ENCODE assay signal across 22 mouse cellular contexts in the genomic region with DNA sequence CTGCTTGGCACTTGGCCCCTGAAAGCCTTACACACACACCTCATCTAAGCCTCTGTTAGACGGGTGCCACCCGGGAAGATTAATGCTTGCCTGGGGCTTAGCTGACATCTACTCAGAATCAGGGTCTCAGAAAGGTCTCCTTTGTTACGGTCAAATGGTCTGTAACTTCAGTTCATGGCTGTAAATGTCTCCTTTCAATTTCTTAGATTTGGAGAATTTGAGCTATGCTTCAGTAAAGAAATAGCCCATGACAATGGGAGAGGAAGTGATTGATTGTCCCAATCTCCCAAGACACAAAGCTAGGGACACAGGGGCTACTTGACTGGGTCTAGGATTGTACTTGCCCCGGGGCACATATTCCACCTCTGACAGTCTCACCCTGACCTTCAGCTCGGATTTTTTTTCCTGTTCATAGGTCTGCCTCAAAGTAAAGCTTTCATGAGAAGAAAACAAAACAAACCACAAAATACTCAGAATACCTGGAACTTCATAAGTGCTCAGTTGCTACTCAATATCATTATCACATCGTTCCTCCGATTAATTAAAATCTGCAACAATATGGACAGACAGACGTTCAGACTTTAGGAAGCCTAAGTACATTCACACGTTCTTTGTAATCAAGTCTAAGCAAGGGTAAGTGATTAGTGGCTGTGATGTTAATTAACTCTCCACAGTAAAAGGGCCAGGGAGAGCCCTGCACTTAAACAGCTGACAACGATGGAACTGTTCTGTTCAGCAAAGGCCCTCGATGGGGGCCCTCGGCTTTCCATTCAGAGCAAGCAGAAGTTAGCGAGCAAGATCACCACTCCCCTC.
DNase-seq lines count a peak whose midpoint lies in the region; ATAC-seq and TF ChIP-seq lines count a peak whose summit lies in the region.
"Had no signal": no experiment of that assay in that cellular context is flagged by ENCODE, and none has a peak within 500 bp of the region (broad histone marks: within the 10 kb centered on the region; RNA-seq: fewer than 3 reads in every experiment).

No protein-coding gene starts in this region.

- WGBS in midbrain, embryonic 13.5 days = 45% methylated on average over 13 of the region's 13 CpGs
- WGBS in midbrain, embryonic 10.5 days = 63% methylated on average over 13 of the region's 13 CpGs
- WGBS in forebrain, postnatal 0 days = 14% methylated on average over 13 of the region's 13 CpGs
- WGBS in neural tube, embryonic 15.5 days = 22% methylated on average over 13 of the region's 13 CpGs

- no peak overlapping the region for H3K4me3 ChIP-seq in midbrain, embryonic 13.5 days (replicated peaks)
- H3K4me3 ChIP-seq in midbrain, embryonic 10.5 days = no peak overlapping the region
- H3K4me3 ChIP-seq in forebrain, postnatal 0 days (ENCODE audit: low read depth, low read length) = no peak overlapping the region
- no peak overlapping the region for H3K4me3 ChIP-seq in neural tube, embryonic 15.5 days (replicated peaks)
- H3K4me3 ChIP-seq: embryonic facial prominence, embryonic 13.5 days; heart, embryonic 10.5 days; limb, embryonic 15.5 days had no signal

- peak; percentile 58; the same call in 1 of the 2 replicates for ATAC-seq in midbrain, embryonic 13.5 days
- peak; percentile 36; the same call in 1 of the 2 replicates for ATAC-seq in forebrain, postnatal 0 days
- peak; percentile 32; the same call in 1 of the 2 replicates for ATAC-seq in neural tube, embryonic 15.5 days (ENCODE audit: low FRiP score)

- peaks cover 8% of the 10 kb centered on the region; the same call in 1 of the 2 replicates for H3K4me1 ChIP-seq in midbrain, embryonic 13.5 days (replicated peaks)
- H3K4me1 ChIP-seq in midbrain, embryonic 10.5 days = 0 out of 2 replicates have a peak, but pooled peaks cover 5% of the 10 kb centered on the region
- H3K4me1 ChIP-seq in forebrain, postnatal 0 days (ENCODE audit: insufficient read depth) = no peaks in the 10 kb centered on the region
- peaks cover 14% of the 10 kb centered on the region; the same call in 1 of the 2 replicates for H3K4me1 ChIP-seq in neural tube, embryonic 15.5 days
- H3K4me1 ChIP-seq: heart, embryonic 10.5 days; limb, embryonic 15.5 days had no signal

- no peak overlapping the region for H3K4me2 ChIP-seq in midbrain, embryonic 13.5 days (replicated peaks)
- H3K4me2 ChIP-seq in forebrain, postnatal 0 days (ENCODE audit: low read depth) = no peak overlapping the region
- H3K4me2 ChIP-seq in neural tube, embryonic 15.5 days = peak overlapping the region; percentile 27
- H3K4me2 ChIP-seq: embryonic facial prominence, embryonic 13.5 days; limb, embryonic 15.5 days had no signal

- no peak overlapping the region for H3K27ac ChIP-seq in midbrain, embryonic 13.5 days
- H3K27ac ChIP-seq in midbrain, embryonic 10.5 days (replicated peaks) = no peak overlapping the region
- no peak overlapping the region for H3K27ac ChIP-seq in forebrain, postnatal 0 days (ENCODE audit: low read depth, low read length)
- H3K27ac ChIP-seq in neural tube, embryonic 15.5 days (replicated peaks) = 0 out of 2 replicates have a peak overlapping the region, but pooled peaks have one; percentile 60
- H3K27ac ChIP-seq: embryonic facial prominence, embryonic 13.5 days; heart, embryonic 10.5 days; limb, embryonic 15.5 days; stomach, postnatal 0 days had no signal

- H3K27me3 ChIP-seq in midbrain, embryonic 13.5 days = no peaks in the 10 kb centered on the region
- no peaks in the 10 kb centered on the region for H3K27me3 ChIP-seq in midbrain, embryonic 10.5 days (ENCODE audit: low read depth, poor library complexity, severe bottlenecking)
- no peaks in the 10 kb centered on the region for H3K27me3 ChIP-seq in forebrain, postnatal 0 days (ENCODE audit: insufficient read depth, low read length)
- no peaks in the 10 kb centered on the region for H3K27me3 ChIP-seq in neural tube, embryonic 15.5 days (replicated peaks)
- H3K27me3 ChIP-seq: embryonic facial prominence, embryonic 13.5 days; limb, embryonic 15.5 days had no signal

- no peak for TF ChIP-seq CTCF in forebrain, postnatal 0 days (IDR thresholded peaks at IDR 0.05; ENCODE audit: low read depth)

- no peak for DNase-seq in midbrain, embryonic 10.5 days (ENCODE audit: low spot score)
- DNase-seq in ZHBTc4 (ENCODE audit: low read depth, low spot score) = peak; percentile 84
- DNase-seq in forebrain, postnatal 0 days = no peak
- DNase-seq in thymus, postnatal 36 days = no peak
- DNase-seq in urinary bladder, adult 18-20 months (ENCODE audit: low spot score in 2 of 2) = no peak
- DNase-seq: adrenal gland, postnatal 14 days; cerebellum, postnatal 10 days; gastrocnemius, postnatal 14 days; heart, postnatal 36 days; kidney, adult 11 months; kidney, postnatal 10 days; lung, adult 18-20 months; lung, postnatal 36 days; right cerebral cortex, postnatal 14 days; thymus, postnatal 4 days had no signal

- no peak overlapping the region for H3K9ac ChIP-seq in midbrain, embryonic 13.5 days (replicated peaks)
- H3K9ac ChIP-seq in forebrain, postnatal 0 days = no peak overlapping the region
- H3K9ac ChIP-seq in neural tube, embryonic 15.5 days (replicated peaks) = no peak overlapping the region
- H3K9ac ChIP-seq: embryonic facial prominence, embryonic 13.5 days; limb, embryonic 15.5 days had no signal

- no peaks in the 10 kb centered on the region for H3K9me3 ChIP-seq in midbrain, embryonic 13.5 days
- H3K9me3 ChIP-seq in midbrain, embryonic 10.5 days (replicated peaks) = no peaks in the 10 kb centered on the region
- H3K9me3 ChIP-seq in forebrain, postnatal 0 days (ENCODE audit: low read length) = no peaks in the 10 kb centered on the region
- no peaks in the 10 kb centered on the region for H3K9me3 ChIP-seq in neural tube, embryonic 15.5 days (replicated peaks)
- H3K9me3 ChIP-seq: embryonic facial prominence, embryonic 13.5 days; heart, embryonic 10.5 days; limb, embryonic 15.5 days had no signal

- H3K36me3 ChIP-seq in midbrain, embryonic 13.5 days = no peaks in the 10 kb centered on the region
- H3K36me3 ChIP-seq in midbrain, embryonic 10.5 days = no peaks in the 10 kb centered on the region
- H3K36me3 ChIP-seq in forebrain, postnatal 0 days (ENCODE audit: insufficient read depth) = no peaks in the 10 kb centered on the region
- H3K36me3 ChIP-seq in neural tube, embryonic 15.5 days = no peaks in the 10 kb centered on the region
- H3K36me3 ChIP-seq: embryonic facial prominence, embryonic 13.5 days; G1E; heart, embryonic 10.5 days; limb, embryonic 15.5 days had no signal
